Mouse (Mus musculus) lung, postnatal 36 days (tissue): ENCODE data around the gene Ggn.
"Not testable (repeated sequence)": the region's sequence is repeated elsewhere in the genome, so short reads cannot be mapped to it uniquely, and the experiment has no call there.

Experiments
- DNase-seq: peaks from one replicate; pipeline ENCODE4 v3.0.0; 2022; ENCODE audit warnings: mixed read lengths

Gene Ggn

DNA sequence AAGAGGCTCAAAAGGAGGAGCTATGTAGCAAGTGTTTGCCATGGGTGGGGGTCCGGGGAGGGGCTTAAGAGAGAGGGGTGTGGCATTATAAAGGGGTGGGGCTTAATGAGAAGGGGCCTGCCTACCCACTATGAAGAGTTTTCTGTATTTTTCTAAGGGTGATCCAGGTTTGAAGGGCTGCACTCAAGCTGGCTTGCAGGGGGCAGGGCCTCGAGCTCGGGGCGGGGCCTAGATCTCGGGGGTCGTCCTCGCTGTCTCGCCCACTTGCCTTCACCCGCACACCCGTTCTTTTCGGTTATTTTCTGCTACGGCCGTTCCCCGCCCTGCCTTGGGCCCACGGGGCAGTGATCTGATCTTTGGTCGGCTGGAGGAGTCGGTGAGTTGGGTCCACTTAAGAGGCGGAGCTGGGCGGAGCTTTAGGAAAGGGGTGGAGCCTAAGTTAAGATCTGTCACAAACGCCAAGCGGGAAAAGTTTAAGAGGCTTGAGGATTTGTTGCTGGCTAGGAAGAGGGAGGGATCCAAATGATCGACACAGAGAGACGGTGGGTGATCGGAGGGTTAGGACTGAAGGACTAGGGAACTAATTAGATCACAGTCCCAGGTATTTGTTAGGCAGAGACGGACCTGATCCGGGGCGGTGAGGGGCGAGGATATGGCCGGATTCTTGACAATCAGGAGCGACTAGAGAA, at the start of gene Ggn, which contains the start of gene Spred3:
Gene Ggn, plus strand, starts transcription at position 145 of the 689 bp plus-strand sequence.
Gene Spred3, minus strand, starts transcription at position 346 of the 689 bp plus-strand sequence.
- DNase-seq, result peak; percentile 92

- no peak for DNase-seq
Observed at GRCm38 (mm10) chr7:29122821-29123220, 47.2 kb upstream of the Ggn start.

- DNase-seq, result no peak
Observed at GRCm38 (mm10) chr7:29123531-29124358, 46.3 kb upstream of the Ggn start.

GRCm38 (mm10) chr7:29124970-29125369, 45.0 kb upstream of the Ggn start, which contains the start of gene Ryr1:
Ryr1 (minus strand) TSS chr7:29125179.
- peak; percentile 84 for DNase-seq

GRCm38 (mm10) chr7:29126173-29126915, 43.7 kb upstream of the Ggn start:
- peak; percentile 88 for DNase-seq

- DNase-seq, result peak; percentile 26
Observed at GRCm38 (mm10) chr7:29128725-29129124, 41.3 kb upstream of the Ggn start.

DNA sequence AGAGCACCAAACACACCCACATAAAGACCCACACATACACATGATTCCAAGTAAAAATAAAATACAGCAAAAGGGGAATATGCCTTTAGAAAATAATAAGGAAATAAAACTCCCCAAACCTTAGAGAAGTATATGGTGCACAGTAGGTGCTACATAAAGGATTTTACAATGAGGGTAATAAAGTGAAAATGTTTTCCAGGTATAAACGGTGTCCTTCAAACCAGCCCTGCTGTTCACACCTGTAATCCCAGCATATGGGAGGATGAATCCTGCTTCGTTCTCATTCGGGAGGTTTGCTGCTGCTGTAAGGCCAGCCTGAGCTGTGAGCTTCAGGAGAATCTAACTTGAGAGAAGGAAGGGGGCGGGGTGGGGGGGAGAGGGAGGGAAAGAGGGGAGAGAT, 35.8 kb upstream of the Ggn start:
- no peak for DNase-seq

DNA sequence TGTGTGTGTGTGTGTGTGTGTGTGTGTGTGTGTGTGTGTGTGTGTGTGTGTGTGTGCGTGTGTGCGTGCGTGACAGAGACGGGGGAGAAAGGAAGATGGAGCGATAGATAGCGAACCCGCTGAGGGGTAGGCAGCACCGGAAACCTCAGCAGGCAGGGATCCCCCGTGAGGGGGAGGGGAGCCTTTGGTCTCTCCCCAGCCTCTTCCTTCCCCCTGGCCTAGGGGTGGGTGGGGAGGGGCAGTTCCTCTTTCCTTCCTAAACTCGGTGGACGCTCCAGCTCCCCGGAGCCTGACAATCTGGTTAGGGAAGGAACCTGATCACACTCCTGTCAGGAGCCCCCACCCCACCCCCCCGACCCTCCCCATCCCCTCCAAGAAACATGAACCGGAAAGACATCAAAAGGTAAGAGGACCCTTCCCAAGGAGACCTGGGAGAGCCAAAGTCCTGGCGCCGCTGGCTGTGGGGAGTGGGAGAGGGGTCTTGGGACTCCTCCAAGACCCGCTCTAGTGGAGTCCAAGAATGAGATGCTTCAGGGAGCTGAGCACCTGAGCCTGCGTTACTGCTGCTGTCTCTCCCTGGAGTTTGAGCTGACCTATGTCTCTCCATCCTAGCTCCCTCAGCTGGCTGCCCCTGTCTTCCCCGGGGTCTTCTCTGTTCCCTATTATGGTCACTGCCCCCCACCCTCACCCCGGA, 35.2 kb upstream of the Ggn start, which contains the start of gene Rasgrp4:
Gene Rasgrp4, plus strand, starts transcription at position 159 of the 694 bp plus-strand sequence.
- DNase-seq, result peak; percentile 49

DNA sequence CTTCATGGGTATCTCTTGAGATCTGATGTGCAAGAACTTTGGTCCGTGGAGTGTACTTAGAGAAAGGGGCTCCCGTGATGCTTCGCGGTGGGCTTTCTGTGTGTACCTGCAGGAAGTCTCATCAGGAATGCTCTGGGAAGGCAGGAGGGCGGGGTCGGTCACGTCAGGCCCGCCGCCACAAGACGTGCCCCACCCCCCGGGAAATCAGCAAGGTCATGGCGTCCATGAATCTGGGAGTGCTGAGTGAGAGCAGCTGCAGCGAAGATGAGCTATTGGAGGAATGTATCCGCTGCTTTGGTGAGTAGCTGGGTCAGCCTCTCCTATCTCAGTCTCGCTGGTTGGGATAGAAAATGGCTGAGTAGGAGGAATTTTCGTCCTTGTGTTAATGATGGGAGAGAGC, 32.6 kb upstream of the Ggn start:
- no peak for DNase-seq

DNA sequence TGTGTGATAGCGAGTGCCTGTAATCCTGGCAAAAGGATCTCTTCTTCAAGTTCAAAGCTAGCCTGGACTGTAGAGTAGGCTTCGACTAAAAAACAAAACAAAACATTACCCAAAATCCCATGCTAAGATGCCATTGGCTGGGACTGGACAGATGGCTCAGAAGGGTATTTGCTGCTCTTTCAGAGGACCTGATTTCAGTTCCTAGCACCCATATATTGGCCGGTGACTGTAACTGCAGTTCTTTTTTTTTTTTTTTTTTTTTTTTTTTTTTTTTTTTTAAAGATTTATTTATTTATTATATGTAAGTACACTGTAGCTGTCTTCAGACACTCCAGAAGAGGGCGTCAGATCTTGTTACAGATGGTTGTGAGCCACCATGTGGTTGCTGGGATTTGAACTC, 30.8 kb upstream of the Ggn start:
- not testable (repeated sequence) for DNase-seq

- no peak for DNase-seq
Observed at GRCm38 (mm10) chr7:29141416-29141815, 28.6 kb upstream of the Ggn start.

- peak; percentile 61 for DNase-seq
Observed at GRCm38 (mm10) chr7:29144006-29144405, 26.0 kb upstream of the Ggn start.

GRCm38 (mm10) chr7:29146625-29147367, 23.2 kb upstream of the Ggn start:
- DNase-seq, result no peak

DNA sequence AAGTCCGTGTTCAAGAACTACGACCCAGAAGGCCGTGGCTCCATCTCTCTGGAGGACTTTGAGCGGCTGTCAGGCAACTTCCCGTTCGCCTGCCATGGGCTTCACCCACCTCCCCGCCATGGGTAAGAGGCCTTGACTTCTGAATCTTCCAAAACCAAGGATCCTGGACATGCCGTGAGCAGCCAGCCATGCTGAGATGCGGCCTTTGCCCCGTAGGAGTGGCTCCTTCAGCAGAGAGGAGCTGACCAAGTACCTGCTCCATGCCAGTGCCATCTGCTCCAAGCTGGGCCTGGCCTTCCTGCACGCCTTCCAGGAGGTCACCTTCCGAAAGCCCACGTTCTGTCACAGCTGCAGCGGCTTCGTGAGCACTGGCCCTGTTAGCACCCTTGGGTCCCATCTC, 21.2 kb upstream of the Ggn start:
- DNase-seq, result no peak

GRCm38 (mm10) chr7:29151486-29151885, 18.5 kb upstream of the Ggn start:
- DNase-seq, result no peak

GRCm38 (mm10) chr7:29154018-29154720, 15.8 kb upstream of the Ggn start:
- DNase-seq, result no peak

DNA sequence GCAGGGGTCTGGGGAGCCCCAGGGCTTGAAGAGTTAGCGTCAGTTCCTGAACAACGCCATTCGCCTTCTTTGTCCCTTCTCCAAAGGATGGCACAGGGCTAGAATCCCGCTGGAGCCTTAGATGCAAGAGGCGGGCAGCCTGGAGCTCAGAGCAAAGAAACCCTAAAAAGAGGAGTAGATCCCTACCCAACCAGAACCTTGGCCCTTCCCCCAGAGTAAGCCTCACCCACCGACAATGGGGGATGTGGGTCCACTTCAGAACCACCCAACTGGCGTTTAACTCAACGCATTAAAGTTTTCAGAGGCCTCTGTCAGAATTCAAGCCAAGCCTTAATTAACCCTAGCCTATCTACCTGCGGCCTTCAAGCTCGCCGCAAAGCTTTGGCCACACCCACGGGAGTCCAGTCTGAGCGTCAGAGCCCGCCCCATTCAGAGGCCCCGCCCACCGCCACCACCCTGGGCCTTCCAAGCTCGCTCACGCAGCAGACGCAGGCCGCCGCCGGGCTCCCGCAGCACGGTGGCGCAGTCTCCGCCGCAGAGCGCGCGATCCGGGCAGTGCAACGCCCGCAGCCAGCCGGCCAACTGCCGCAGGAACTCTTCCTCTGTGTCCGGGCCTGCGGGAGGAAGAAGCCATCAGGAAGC, 14.7 kb upstream of the Ggn start:
- peak; percentile 95 for DNase-seq

- peak; percentile 94 for DNase-seq
Observed at GRCm38 (mm10) chr7:29155838-29156782, 13.9 kb upstream of the Ggn start, which contains the start of gene Fam98c. Fam98c (minus strand) TSS chr7:29156234.

- no peak for DNase-seq
Observed at GRCm38 (mm10) chr7:29158264-29158663, 11.7 kb upstream of the Ggn start.
